Mouse (Mus musculus): ENCODE data around the gene Hbs1l. TPM values are rescaled to one million over a fixed set of nuclear protein-coding genes. Genes with fewer than 3 reads are reported as not detected.
A peak's percentile ranks its signal among the peaks of the same experiment; 100 is the strongest.

Hbs1l gene
- polyA plus RNA-seq, 1 experiment: 43.7 TPM

- no peaks in the 10 kb centered on the region for H3K4me1 ChIP-seq (ENCODE audit: control insufficient read depth, insufficient read depth, low read length)
- TF ChIP-seq CTCF (IDR thresholded peaks at IDR 0.05; ENCODE audit: borderline replicate concordance, insufficient read depth, low read depth, low read length) (no peak), POLR2A (IDR thresholded peaks at IDR 0.05; ENCODE audit: borderline replicate concordance, insufficient read depth, low read length) (no peak)
- no peaks in the 10 kb centered on the region for H3K27me3 ChIP-seq (ENCODE audit: control insufficient read depth, insufficient read depth, low read length)
- no peak overlapping the region for H3K4me3 ChIP-seq (replicated peaks; ENCODE audit: insufficient read depth, low read depth, low read length)
- DNase-seq: no peak
- no peak overlapping the region for H3K27ac ChIP-seq (ENCODE audit: insufficient read depth, low read length)
- WGBS: 53% methylated on average over 7 of the region's 7 CpGs
These were observed 104.3 kb downstream of the Hbs1l start for GRCm38 (mm10) chr10:21400031-21400430.

DNA sequence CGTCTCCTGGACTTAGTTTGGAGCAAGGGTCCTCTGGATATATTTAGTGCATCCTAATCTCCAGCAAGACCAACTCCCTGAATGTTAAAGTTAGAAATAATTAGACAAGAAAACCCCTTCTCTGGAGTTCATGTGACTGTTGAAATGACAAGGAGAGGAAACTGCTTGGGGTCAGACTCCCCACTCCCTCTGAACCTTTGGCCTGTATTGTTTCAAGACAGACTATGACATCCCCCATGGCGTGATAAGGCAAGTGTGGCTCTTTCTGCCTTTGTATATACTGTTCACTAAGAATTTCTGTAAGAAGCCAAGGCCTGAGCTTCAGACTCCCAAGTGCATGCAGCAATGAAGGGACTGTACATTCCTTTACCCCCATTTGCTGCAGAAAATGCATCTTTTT lies 104.7 kb downstream of the Hbs1l start:
- DNase-seq: no peak
- H3K4me1 ChIP-seq (ENCODE audit: control insufficient read depth, insufficient read depth, low read length): no peaks in the 10 kb centered on the region
- H3K27me3 ChIP-seq (ENCODE audit: control insufficient read depth, insufficient read depth, low read length): no peaks in the 10 kb centered on the region
- WGBS: 74% methylated on average over 2 of the region's 2 CpGs
- no peak for TF ChIP-seq CTCF (IDR thresholded peaks at IDR 0.05; ENCODE audit: borderline replicate concordance, insufficient read depth, low read depth, low read length)
- no peak for TF ChIP-seq POLR2A (IDR thresholded peaks at IDR 0.05; ENCODE audit: borderline replicate concordance, insufficient read depth, low read length)
- H3K4me3 ChIP-seq (replicated peaks; ENCODE audit: insufficient read depth, low read depth, low read length): no peak overlapping the region
- no peak overlapping the region for H3K27ac ChIP-seq (ENCODE audit: insufficient read depth, low read length)

DNA sequence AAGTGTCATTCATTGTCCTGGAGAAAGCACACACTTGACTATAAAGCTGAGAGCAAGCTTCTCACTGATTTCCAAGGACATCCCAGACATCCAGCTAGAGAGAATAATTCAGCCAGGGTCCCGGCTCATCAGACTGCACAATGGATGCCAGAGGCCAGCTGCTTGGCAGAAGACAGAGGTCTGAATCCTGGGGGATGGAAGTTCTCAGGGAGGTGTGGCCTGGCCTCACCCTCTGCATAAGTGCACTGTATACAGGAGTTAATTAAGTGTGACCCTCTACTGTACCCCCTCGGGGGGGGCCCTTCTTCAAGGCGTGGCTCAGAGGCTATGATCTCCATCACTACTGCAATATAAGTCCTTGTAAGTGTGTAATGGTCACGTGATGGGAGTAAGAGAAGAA lies 105.5 kb downstream of the Hbs1l start:
- no peak for DNase-seq
- H3K4me3 ChIP-seq (replicated peaks; ENCODE audit: insufficient read depth, low read depth, low read length): no peak overlapping the region
- no peak overlapping the region for H3K27ac ChIP-seq (ENCODE audit: insufficient read depth, low read length)
- TF ChIP-seq CTCF (IDR thresholded peaks at IDR 0.05; ENCODE audit: borderline replicate concordance, insufficient read depth, low read depth, low read length) (no peak), POLR2A (IDR thresholded peaks at IDR 0.05; ENCODE audit: borderline replicate concordance, insufficient read depth, low read length) (no peak)
- H3K27me3 ChIP-seq (ENCODE audit: control insufficient read depth, insufficient read depth, low read length): no peaks in the 10 kb centered on the region
- 15% methylated on average over 4 of the region's 4 CpGs for WGBS
- no peaks in the 10 kb centered on the region for H3K4me1 ChIP-seq (ENCODE audit: control insufficient read depth, insufficient read depth, low read length)

DNA sequence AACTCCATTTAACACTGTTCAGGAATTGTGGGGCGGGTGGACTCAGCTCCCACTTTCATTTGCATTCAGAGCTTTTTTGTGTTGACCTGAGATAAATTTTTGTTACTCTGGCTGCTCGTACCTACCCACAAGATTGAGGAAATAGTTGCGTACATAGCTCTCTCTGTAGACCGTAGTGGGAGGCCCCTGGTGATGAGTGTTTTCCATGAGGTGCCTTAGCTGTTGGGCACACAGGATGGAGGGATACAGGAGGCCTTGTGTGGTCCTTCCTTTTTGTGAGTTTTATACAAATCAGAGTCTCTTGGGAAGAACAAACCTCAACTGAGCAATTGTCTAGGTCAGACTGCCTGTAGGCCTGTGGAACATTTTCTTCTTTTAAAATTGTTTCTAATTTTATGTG lies 109.0 kb downstream of the Hbs1l start:
- TF ChIP-seq POLR2A (IDR thresholded peaks at IDR 0.05; ENCODE audit: borderline replicate concordance, insufficient read depth, low read length): no peak
- TF ChIP-seq CTCF (IDR thresholded peaks at IDR 0.05; ENCODE audit: borderline replicate concordance, insufficient read depth, low read depth, low read length): no peak
- no peak for DNase-seq
- WGBS: 93% methylated on average over 4 of the region's 4 CpGs
- Histone ChIP-seq H3K4me1 (ENCODE audit: control insufficient read depth, insufficient read depth, low read length) (no peaks in the 10 kb centered on the region), H3K4me3 (replicated peaks; ENCODE audit: insufficient read depth, low read depth, low read length) (no peak overlapping the region), H3K27me3 (ENCODE audit: control insufficient read depth, insufficient read depth, low read length) (no peaks in the 10 kb centered on the region), H3K27ac (ENCODE audit: insufficient read depth, low read length) (no peak overlapping the region)

GRCm38 (mm10) chr10:21405707-21406534 lies 110.1 kb downstream of the Hbs1l start:
- TF ChIP-seq CTCF (IDR thresholded peaks at IDR 0.05; ENCODE audit: borderline replicate concordance, insufficient read depth, low read depth, low read length): no peak
- no peak for TF ChIP-seq POLR2A (IDR thresholded peaks at IDR 0.05; ENCODE audit: borderline replicate concordance, insufficient read depth, low read length)
- H3K4me3 ChIP-seq (replicated peaks; ENCODE audit: insufficient read depth, low read depth, low read length): no peak overlapping the region
- no peaks in the 10 kb centered on the region for H3K27me3 ChIP-seq (ENCODE audit: control insufficient read depth, insufficient read depth, low read length)
- DNase-seq: peak in 1 of 2 experiments; percentile 28
- no peak overlapping the region for H3K27ac ChIP-seq (ENCODE audit: insufficient read depth, low read length)
- no peaks in the 10 kb centered on the region for H3K4me1 ChIP-seq (ENCODE audit: control insufficient read depth, insufficient read depth, low read length)
- 73% methylated on average over 11 of the region's 11 CpGs for WGBS

DNA sequence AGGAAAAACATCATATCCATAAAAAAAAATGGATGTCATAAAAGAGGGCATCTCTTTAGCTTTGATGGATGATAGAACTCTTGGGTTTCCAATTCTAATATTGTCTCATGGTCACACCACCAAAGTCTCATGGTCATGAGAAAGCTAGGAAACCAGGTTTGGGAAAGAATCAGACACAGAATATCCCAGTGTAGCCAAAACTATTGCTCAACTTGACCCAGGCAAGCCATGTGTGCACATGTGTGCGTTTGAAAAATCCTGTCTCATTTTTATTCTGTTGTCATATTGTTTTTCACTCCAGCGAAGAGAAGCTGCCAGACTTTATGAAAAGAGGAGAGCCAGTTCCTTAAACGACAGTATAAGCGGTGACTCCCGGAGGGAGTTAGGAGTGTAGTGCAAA lies 114.9 kb downstream of the Hbs1l start:
- WGBS: 60% methylated on average over 5 of the region's 5 CpGs
- TF ChIP-seq POLR2A (IDR thresholded peaks at IDR 0.05; ENCODE audit: borderline replicate concordance, insufficient read depth, low read length): no peak
- no peak for TF ChIP-seq CTCF (IDR thresholded peaks at IDR 0.05; ENCODE audit: borderline replicate concordance, insufficient read depth, low read depth, low read length)
- no peak for DNase-seq
- Histone ChIP-seq H3K4me3 (replicated peaks; ENCODE audit: insufficient read depth, low read depth, low read length) (no peak overlapping the region), H3K4me1 (ENCODE audit: control insufficient read depth, insufficient read depth, low read length) (no peaks in the 10 kb centered on the region), H3K27ac (ENCODE audit: insufficient read depth, low read length) (no peak overlapping the region), H3K27me3 (ENCODE audit: control insufficient read depth, insufficient read depth, low read length) (no peaks in the 10 kb centered on the region)

GRCm38 (mm10) chr10:21411621-21412205 lies 115.9 kb downstream of the Hbs1l start:
- H3K4me1 ChIP-seq (ENCODE audit: control insufficient read depth, insufficient read depth, low read length): no peaks in the 10 kb centered on the region
- no peak for DNase-seq
- H3K27me3 ChIP-seq (ENCODE audit: control insufficient read depth, insufficient read depth, low read length): no peaks in the 10 kb centered on the region
- WGBS: 71% methylated on average over 6 of the region's 6 CpGs
- H3K27ac ChIP-seq (ENCODE audit: insufficient read depth, low read length): no peak overlapping the region
- no peak overlapping the region for H3K4me3 ChIP-seq (replicated peaks; ENCODE audit: insufficient read depth, low read depth, low read length)
- TF ChIP-seq CTCF (IDR thresholded peaks at IDR 0.05; ENCODE audit: borderline replicate concordance, insufficient read depth, low read depth, low read length) (no peak), POLR2A (IDR thresholded peaks at IDR 0.05; ENCODE audit: borderline replicate concordance, insufficient read depth, low read length) (no peak)

- no peak for DNase-seq
- TF ChIP-seq POLR2A (IDR thresholded peaks at IDR 0.05; ENCODE audit: borderline replicate concordance, insufficient read depth, low read length): no peak
- TF ChIP-seq CTCF (IDR thresholded peaks at IDR 0.05; ENCODE audit: borderline replicate concordance, insufficient read depth, low read depth, low read length): no peak
- no peak overlapping the region for H3K27ac ChIP-seq (ENCODE audit: insufficient read depth, low read length)
- H3K4me1 ChIP-seq (ENCODE audit: control insufficient read depth, insufficient read depth, low read length): no peaks in the 10 kb centered on the region
- no peaks in the 10 kb centered on the region for H3K27me3 ChIP-seq (ENCODE audit: control insufficient read depth, insufficient read depth, low read length)
- H3K4me3 ChIP-seq (replicated peaks; ENCODE audit: insufficient read depth, low read depth, low read length): no peak overlapping the region
- 87% methylated on average over 4 of the region's 4 CpGs for WGBS
These were observed 119.3 kb downstream of the Hbs1l start for GRCm38 (mm10) chr10:21415031-21415430.
